Mouse (Mus musculus): Measurements from ENCODE around the gene Dsn1.
A peak's percentile ranks its signal among the peaks of the same experiment; 100 is the strongest.

The Dsn1 gene

GRCm38 (mm10) chr2:157019228-157019627 is 12.3 kb upstream of the Dsn1 start:
- no peak for DNase-seq

- no peak for DNase-seq
These were observed 9.7 kb upstream of the Dsn1 start for GRCm38 (mm10) chr2:157016529-157017270.

DNA sequence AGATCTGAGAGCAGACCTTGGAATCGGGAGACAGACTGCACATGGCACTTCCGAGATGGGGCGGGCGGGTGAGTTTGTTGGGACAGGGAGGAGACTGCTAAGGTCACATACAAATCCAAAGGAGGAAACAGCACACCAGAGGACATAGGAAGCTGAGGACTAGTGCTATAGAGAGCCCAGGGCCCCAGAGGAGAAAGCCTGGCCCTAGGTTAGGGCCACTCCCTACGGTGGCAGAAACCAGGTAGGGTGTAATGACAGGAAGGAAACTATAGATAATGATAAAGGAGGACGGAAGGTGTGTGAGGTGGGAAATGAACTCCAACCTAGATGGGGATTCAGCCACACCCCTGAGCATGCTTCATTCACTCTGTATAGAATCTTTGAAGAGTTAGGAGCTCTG is 5.4 kb upstream of the Dsn1 start:
- DNase-seq: no peak

GRCm38 (mm10) chr2:157010634-157011310 is 3.8 kb upstream of the Dsn1 start:
- no peak for DNase-seq

- no peak for DNase-seq
These were observed 3.2 kb upstream of the Dsn1 start for GRCm38 (mm10) chr2:157010121-157010520.

DNA sequence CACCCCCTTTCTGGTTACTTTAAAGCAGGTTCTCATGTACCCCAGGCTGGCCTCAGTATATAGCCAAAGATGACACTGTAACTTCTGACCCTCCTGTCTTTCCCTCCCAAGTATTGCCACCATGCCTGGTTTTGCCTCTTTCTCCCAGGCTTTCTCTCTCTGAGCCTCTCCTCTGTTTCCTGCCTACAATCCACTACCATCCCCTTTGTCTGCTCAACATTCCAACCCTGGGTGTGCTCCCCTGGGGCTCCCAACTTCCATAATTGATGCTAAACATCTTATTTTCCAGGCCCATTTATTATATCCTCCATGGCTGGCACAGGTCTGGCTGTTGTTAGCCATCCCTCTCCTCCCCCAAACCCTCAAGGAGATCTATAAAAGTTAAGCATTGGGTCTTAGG is 1.6 kb upstream of the Dsn1 start:
- no peak for DNase-seq

- no peak for DNase-seq
These were observed 261 bp upstream of the Dsn1 start for GRCm38 (mm10) chr2:157007234-157007596.

DNA sequence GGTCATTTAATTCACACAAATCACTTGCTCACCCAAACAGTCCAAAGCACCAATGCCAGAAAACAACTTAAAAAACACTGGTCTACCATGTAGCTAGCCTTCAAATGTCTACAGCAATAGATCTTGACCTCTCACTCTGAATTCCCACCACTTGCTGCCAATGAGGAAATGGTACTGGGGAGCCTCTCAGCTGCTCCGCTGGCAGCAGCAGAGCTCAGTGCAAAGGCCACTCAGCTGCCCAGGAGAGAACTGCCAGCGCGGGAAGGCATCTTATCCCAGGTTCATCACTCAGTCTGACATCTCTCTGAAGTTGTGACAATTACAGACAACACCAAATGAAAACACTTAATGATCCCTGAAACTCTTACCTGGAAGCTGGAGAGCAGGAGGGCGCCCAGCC is 4.6 kb downstream of the Dsn1 start:
- no peak for DNase-seq

DNA sequence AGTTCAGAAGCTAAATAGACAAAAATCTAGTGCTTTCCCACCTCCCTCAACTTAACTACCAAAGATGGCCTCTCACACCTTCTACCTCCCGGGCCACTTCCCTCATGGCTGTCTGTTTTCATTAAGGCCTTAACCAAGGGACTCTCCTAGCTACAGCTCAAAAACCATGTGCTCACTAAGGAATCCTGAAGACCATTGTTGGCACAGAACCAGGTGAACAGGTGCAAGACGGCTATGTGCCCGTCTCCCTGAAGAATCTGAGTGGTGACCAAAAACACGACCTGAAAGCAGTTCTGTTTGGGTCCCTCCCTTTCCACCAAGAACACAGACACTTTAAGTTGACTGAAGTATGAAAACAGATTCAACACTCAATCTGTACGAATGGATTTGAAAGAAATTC is 8.7 kb downstream of the Dsn1 start:
- DNase-seq: no peak

DNA sequence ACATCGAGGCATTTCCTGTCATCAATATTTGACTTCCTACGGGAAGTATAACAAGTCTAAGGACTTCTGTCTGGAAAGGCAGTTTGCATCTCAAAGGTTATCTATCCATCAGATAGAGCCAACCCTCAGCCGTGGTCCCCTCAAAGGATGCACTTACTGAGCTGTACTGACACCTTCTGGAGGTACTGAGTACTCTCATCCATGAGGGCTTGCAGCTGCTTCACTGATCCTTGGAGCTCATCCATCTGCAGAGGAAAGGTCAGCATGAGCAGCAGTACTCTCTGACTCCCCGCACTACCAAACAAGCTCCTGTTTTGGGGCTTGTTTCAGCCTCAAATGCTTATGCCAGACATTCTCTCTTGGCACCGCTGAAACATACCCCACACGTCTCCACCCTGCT is 10.4 kb downstream of the Dsn1 start:
- peak; percentile 45 for DNase-seq

GRCm38 (mm10) chr2:156991470-156992319 is 15.3 kb downstream of the Dsn1 start, which contains the start of gene Ndrg3:
Gene Ndrg3 (minus strand): TSS chr2:156992056.
- peak; percentile 97 for DNase-seq

- no peak for DNase-seq
These were observed 16.1 kb downstream of the Dsn1 start for GRCm38 (mm10) chr2:156990727-156991431.

DNA sequence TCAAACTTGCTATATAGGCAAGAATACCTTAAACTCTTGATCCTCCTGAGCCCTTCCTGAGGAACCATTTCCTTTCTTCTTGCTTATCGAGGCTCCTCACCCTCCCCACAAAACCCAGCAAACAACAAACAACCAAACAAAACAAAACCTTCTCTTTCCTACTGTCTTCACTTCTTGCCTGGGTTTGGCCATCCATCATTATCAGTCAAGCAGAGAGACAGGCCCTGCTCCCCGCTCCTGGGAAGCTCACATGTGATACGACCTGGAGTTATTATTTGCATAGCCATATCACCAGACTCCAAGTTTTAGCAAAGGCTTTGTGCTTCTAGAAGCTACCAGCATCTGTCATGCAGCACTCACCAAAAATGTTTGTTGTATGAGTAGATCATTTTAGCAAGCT is 19.6 kb downstream of the Dsn1 start:
- DNase-seq: no peak

GRCm38 (mm10) chr2:156982864-156983263 is 24.1 kb downstream of the Dsn1 start:
- no peak for DNase-seq

GRCm38 (mm10) chr2:156981291-156981690 is 25.7 kb downstream of the Dsn1 start:
- DNase-seq: no peak

GRCm38 (mm10) chr2:156980059-156980458 is 26.9 kb downstream of the Dsn1 start:
- no peak for DNase-seq

GRCm38 (mm10) chr2:156976711-156977110 is 30.2 kb downstream of the Dsn1 start:
- no peak for DNase-seq

GRCm38 (mm10) chr2:156974967-156975366 is 32.0 kb downstream of the Dsn1 start:
- no peak for DNase-seq

GRCm38 (mm10) chr2:156973316-156974100 is 33.4 kb downstream of the Dsn1 start:
- DNase-seq: no peak

DNA sequence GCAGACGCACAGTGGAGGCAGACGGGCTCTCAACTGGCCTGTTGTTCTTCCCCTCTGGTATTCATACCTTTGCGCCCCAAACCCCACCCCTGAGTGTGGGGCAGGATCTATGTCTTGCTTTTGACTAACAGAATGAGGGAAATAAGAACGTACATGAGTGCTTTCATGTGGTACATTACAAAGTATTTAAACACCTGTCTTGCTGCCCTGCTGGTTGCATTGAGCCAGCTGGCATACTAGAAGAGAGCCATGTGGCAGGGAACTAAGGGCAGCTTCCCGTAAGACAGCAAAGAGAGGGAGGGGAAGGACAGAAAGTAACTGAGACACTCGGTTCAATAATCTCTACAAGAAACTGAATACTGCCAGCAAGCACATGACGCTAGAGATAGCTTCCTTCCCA is 36.7 kb downstream of the Dsn1 start:
- no peak for DNase-seq

DNA sequence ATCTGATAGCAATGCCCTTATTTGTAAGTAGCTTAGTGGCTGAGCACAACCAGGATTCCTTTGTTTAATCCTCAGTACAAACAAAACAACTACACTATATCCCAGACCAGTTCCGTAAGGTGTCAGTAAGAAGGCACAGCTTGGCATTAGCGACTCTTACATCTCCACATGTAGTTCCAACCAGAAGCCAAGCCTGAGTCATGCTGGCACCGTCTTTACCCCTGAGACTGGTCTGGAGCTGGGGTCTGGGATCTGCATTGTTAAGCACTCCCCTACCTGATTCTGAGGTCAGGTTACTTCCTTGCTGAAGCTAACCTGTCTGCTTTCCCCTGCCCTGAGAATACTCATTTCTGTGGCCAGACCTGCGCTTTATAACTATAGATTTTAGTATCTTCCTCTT is 38.5 kb downstream of the Dsn1 start:
- no peak for DNase-seq

GRCm38 (mm10) chr2:156967388-156967787 is 39.6 kb downstream of the Dsn1 start:
- DNase-seq: peak; percentile 27

Measured in lung, postnatal 14 days (tissue).